Mouse (Mus musculus) limb, embryonic 12.5 days (tissue): ENCODE data around the gene Gm4981. TPM values are rescaled to one million over a fixed set of nuclear protein-coding genes. Genes with fewer than 3 reads are reported as not detected.

Experiments used
- polyA plus RNA-seq: library from polyadenylated mRNA; unstranded; fragments of >200 nt; fragmentation: Nextera tagmentation; extraction: Ambion mirVana; gene quantifications from 2 replicates; pipeline ENCODE4 v1.2.1, GENCODE M21; 2016

Gm4981 gene
- polyA plus RNA-seq, 1 experiment from 2014 or later: not detected

Other genes with a start within 250 kb of the Gm4981 start
- not detected in 2 replicates for gene AW822073, start 11.8 kb downstream of the Gm4981 start, polyA plus RNA-seq
- gene Duxf3, start 4.0 kb downstream of the Gm4981 start, polyA plus RNA-seq: not detected in 2 replicates
- gene Gcc2, start 18.8 kb upstream of the Gm4981 start, polyA plus RNA-seq: 62.5 and 71.3 TPM in 2 replicates
- 107 TPM in 2 replicates for gene Lims1, start 86.8 kb upstream of the Gm4981 start, polyA plus RNA-seq
- 29.3 and 30.4 TPM in 2 replicates for gene Ranbp2, start 210.2 kb upstream of the Gm4981 start, polyA plus RNA-seq